Mouse (Mus musculus): ENCODE results near the gene Psma4. TPM values are rescaled to one million over a fixed set of nuclear protein-coding genes. Genes with fewer than 3 reads are reported as not detected.

The Psma4 gene
- total and polyA plus RNA-seq, 3 experiments = 264 to 662 (median 407) TPM

DNA sequence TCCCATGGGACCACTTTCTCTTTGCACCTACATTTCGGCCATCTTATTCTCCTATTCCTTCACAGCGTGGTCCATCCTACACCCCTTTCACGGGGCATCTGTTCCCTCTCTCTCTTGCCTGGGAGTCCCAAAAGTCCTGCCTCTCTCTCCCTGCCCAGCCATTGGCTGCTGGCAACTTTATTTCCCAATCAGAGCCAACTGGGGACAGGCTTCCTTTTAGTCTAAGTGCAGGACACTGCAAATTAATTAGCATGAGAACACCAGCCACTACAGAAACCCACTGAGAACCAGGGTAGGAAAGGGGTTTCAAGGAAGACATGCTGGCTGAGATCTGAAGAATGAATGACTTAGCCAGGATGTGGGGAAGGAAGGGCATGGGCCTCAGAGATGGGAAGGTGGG is 43.8 kb downstream of the Psma4 start:
- no peak for DNase-seq (ENCODE audit: extremely low read depth)
- Histone ChIP-seq H3K27me3 (replicated peaks) (no peaks in the 10 kb centered on the region), H3K79me2 (replicated peaks; ENCODE audit: control insufficient read depth, extremely low read depth, insufficient read depth, poor library complexity, severe bottlenecking) (no peaks in the 10 kb centered on the region), H3K9ac (ENCODE audit: insufficient read depth, low read depth) (no peak overlapping the region), H3K9me3 (replicated peaks; ENCODE audit: low read length) (no peaks in the 10 kb centered on the region), H3K4me1 (ENCODE audit: control insufficient read depth in 1 of 2, insufficient read depth in 2 of 2) (peaks cover 3 to 7% of the 10 kb centered on the region in 2 experiments; a peak in 2 of 4 replicates), H3K27ac (ENCODE audit: insufficient read depth, low read depth) (no peak overlapping the region), H3K4me3 (replicated peaks in 1 of 3; ENCODE audit: low read depth in 2 of 3, low read length in 2 of 3, poor library complexity in 1 of 3) (no peak overlapping the region), H3K4me2 (ENCODE audit: insufficient read depth, low read depth, poor library complexity, severe bottlenecking) (no peak overlapping the region), H3K36me3 (replicated peaks in 1 of 2; ENCODE audit: control insufficient read depth in 1 of 2, insufficient read depth in 1 of 2, low read length in 1 of 2) (no peaks in the 10 kb centered on the region)
- no peak for TF ChIP-seq MAZ (IDR thresholded peaks at IDR 0.05; ENCODE audit: low read depth, low read length)
- no peak for TF ChIP-seq NRF1 (IDR thresholded peaks at IDR 0.05; ENCODE audit: low read depth, low read length)
- TF ChIP-seq UBTF (IDR thresholded peaks at IDR 0.05; ENCODE audit: low read depth, low read length) = no peak
- no peak for TF ChIP-seq E2F4 (IDR thresholded peaks at IDR 0.05; ENCODE audit: insufficient replicate concordance, low read depth, low read length)
- dilution Hi-C loops (cut with MboI; ENCODE audit: extremely low pct_ligation_motif_present, extremely low pct_unique_long_range_greater_than_20kb, low sequenced_read_pairs) (no loop called here), in situ Hi-C loops (cut with MboI; ENCODE audit: low pct_ligation_motif_present, low pct_unique_long_range_greater_than_20kb, low sequenced_read_pairs) (no loop called here)

GRCm38 (mm10) chr9:54995645-54996044 is 45.1 kb downstream of the Psma4 start:
- dilution Hi-C loops (cut with MboI; ENCODE audit: extremely low pct_ligation_motif_present, extremely low pct_unique_long_range_greater_than_20kb, low sequenced_read_pairs) = no loop called here
- no peak for DNase-seq (ENCODE audit: extremely low read depth)

DNA sequence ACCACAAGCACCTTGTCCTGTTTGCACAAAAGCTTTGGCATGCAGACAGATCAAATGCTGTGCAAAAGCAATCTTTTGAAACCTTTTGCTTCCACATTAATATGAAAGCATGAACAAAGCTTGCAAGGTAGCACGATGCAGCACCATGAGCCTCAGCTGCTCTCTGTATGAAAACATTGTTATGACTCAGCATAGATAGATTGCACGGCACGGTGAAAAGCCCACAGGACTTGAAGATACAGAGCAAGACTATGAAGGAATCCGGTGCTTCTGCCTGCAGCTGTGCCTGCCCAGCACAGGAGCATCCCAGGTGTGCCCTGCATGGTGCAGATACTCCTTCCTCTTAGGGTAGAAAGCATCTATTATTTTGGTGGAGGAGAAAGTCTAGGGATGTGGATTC is 53.0 kb downstream of the Psma4 start:
- no peaks in the 10 kb centered on the region for H3K9me3 ChIP-seq (replicated peaks; ENCODE audit: low read length)
- in situ Hi-C loops (cut with MboI; ENCODE audit: low pct_ligation_motif_present, low pct_unique_long_range_greater_than_20kb, low sequenced_read_pairs) (no loop called here), dilution Hi-C loops (cut with MboI; ENCODE audit: extremely low pct_ligation_motif_present, extremely low pct_unique_long_range_greater_than_20kb, low sequenced_read_pairs) (no loop called here)
- H3K27me3 ChIP-seq (replicated peaks) = no peaks in the 10 kb centered on the region
- H3K36me3 ChIP-seq (replicated peaks in 1 of 2; ENCODE audit: control insufficient read depth in 1 of 2, insufficient read depth in 1 of 2, low read length in 1 of 2) = no peaks in the 10 kb centered on the region
- no peaks in the 10 kb centered on the region for H3K79me2 ChIP-seq (replicated peaks; ENCODE audit: control insufficient read depth, extremely low read depth, insufficient read depth, poor library complexity, severe bottlenecking)
- H3K4me2 ChIP-seq (ENCODE audit: insufficient read depth, low read depth, poor library complexity, severe bottlenecking) = peak overlapping the region; percentile 85
- TF ChIP-seq EP300 (IDR thresholded peaks at IDR 0.05; ENCODE audit: low read length) (0 out of 2 replicates have a peak, but pooled peaks have one; percentile 39), USF2 (conservative IDR thresholded peaks at IDR 0.05; ENCODE audit: low read depth, low read length) (no peak), RAD21 (IDR thresholded peaks at IDR 0.05; ENCODE audit: low read depth, low read length) (no peak), MAX (IDR thresholded peaks at IDR 0.05; ENCODE audit: low read length) (peak; percentile 27; the same call in 1 of the 2 replicates), IRF4 (IDR thresholded peaks at IDR 0.05; ENCODE audit: low read depth, low read length) (peak; percentile 62), ZKSCAN1 (IDR thresholded peaks at IDR 0.05; ENCODE audit: borderline replicate concordance, low read depth, low read length) (no peak), MAFK (IDR thresholded peaks at IDR 0.05; ENCODE audit: insufficient replicate concordance, low read length) (peak; percentile 48; the same call in 1 of the 2 replicates), BHLHE40 (IDR thresholded peaks at IDR 0.05; ENCODE audit: low read depth, low read length) (0 out of 2 replicates have a peak, but pooled peaks have one; percentile 28), TBP (conservative IDR thresholded peaks at IDR 0.05; ENCODE audit: low read depth, low read length) (no peak), MYC (IDR thresholded peaks at IDR 0.05; ENCODE audit: low read depth, low read length) (peak; percentile 72)
- H3K9ac ChIP-seq (ENCODE audit: insufficient read depth, low read depth) = no peak overlapping the region
- H3K4me1 ChIP-seq (ENCODE audit: control insufficient read depth in 1 of 2, insufficient read depth in 2 of 2) = no peaks in the 10 kb centered on the region; a peak in 1 of 4 replicates
- no peak overlapping the region for H3K4me3 ChIP-seq (replicated peaks in 1 of 3; ENCODE audit: low read depth in 2 of 3, low read length in 2 of 3, poor library complexity in 1 of 3)
- H3K27ac ChIP-seq (ENCODE audit: insufficient read depth, low read depth) = no peak overlapping the region
- DNase-seq (ENCODE audit: extremely low read depth) = no peak

More at GRCm38 (mm10) chr9:54995645-54996044, 45.1 kb downstream of the Psma4 start:
- H3K27me3 ChIP-seq (replicated peaks) = no peaks in the 10 kb centered on the region
- no peaks in the 10 kb centered on the region for H3K36me3 ChIP-seq (replicated peaks in 1 of 2; ENCODE audit: control insufficient read depth in 1 of 2, insufficient read depth in 1 of 2, low read length in 1 of 2)
- no peaks in the 10 kb centered on the region for H3K79me2 ChIP-seq (replicated peaks; ENCODE audit: control insufficient read depth, extremely low read depth, insufficient read depth, poor library complexity, severe bottlenecking)
- peaks cover 2 to 5% of the 10 kb centered on the region in 2 experiments; a peak in 1 of 4 replicates for H3K4me1 ChIP-seq (ENCODE audit: control insufficient read depth in 1 of 2, insufficient read depth in 2 of 2)
- no peak for TF ChIP-seq JUND (conservative IDR thresholded peaks at IDR 0.05; ENCODE audit: low read depth, low read length)
- no peak for TF ChIP-seq POLR2AphosphoS2 (IDR thresholded peaks at IDR 0.05; ENCODE audit: low read depth, low read length)
- no peak for TF ChIP-seq MEF2A (IDR thresholded peaks at IDR 0.05; ENCODE audit: borderline replicate concordance, low read depth, low read length)
- TF ChIP-seq ZC3H11A (IDR thresholded peaks at IDR 0.05; ENCODE audit: low read depth, low read length) = no peak
- no peak for TF ChIP-seq IRF4 (IDR thresholded peaks at IDR 0.05; ENCODE audit: low read depth, low read length)
- TF ChIP-seq ETS1 (conservative IDR thresholded peaks at IDR 0.05; ENCODE audit: low read depth, low read length) = no peak
- TF ChIP-seq EP300 (IDR thresholded peaks at IDR 0.05; ENCODE audit: low read length) = no peak
- TF ChIP-seq HCFC1 (IDR thresholded peaks at IDR 0.05; ENCODE audit: low read depth, low read length) = no peak
- no peak for TF ChIP-seq CTCF (conservative IDR thresholded peaks at IDR 0.05 in 1 of 2, IDR thresholded peaks at IDR 0.05 in 1 of 2; ENCODE audit: low read depth in 2 of 2, low read length in 2 of 2)
- no peak for TF ChIP-seq MAX (IDR thresholded peaks at IDR 0.05; ENCODE audit: low read length)
- no peak for TF ChIP-seq ELF1 (IDR thresholded peaks at IDR 0.05; ENCODE audit: low read depth, low read length)
- TF ChIP-seq ZKSCAN1 (IDR thresholded peaks at IDR 0.05; ENCODE audit: borderline replicate concordance, low read depth, low read length) = no peak
- no peak for TF ChIP-seq JUN (IDR thresholded peaks at IDR 0.05; ENCODE audit: insufficient read depth, low read depth, low read length)
- no peak for TF ChIP-seq SIN3A (IDR thresholded peaks at IDR 0.05; ENCODE audit: low read length)
- TF ChIP-seq SMC3 (IDR thresholded peaks at IDR 0.05; ENCODE audit: low read depth, low read length) = no peak
- no peak for TF ChIP-seq ZMIZ1 (IDR thresholded peaks at IDR 0.05; ENCODE audit: low read depth, low read length)
- no peak for TF ChIP-seq MAFK (IDR thresholded peaks at IDR 0.05; ENCODE audit: insufficient replicate concordance, low read length)
- H3K9me3 ChIP-seq (replicated peaks; ENCODE audit: low read length) = no peaks in the 10 kb centered on the region
- no peak overlapping the region for H3K4me3 ChIP-seq (replicated peaks in 1 of 3; ENCODE audit: low read depth in 2 of 3, low read length in 2 of 3, poor library complexity in 1 of 3)
- H3K9ac ChIP-seq (ENCODE audit: insufficient read depth, low read depth) = no peak overlapping the region
- no peak overlapping the region for H3K4me2 ChIP-seq (ENCODE audit: insufficient read depth, low read depth, poor library complexity, severe bottlenecking)
- H3K27ac ChIP-seq (ENCODE audit: insufficient read depth, low read depth) = no peak overlapping the region
- in situ Hi-C loops (cut with MboI; ENCODE audit: low pct_ligation_motif_present, low pct_unique_long_range_greater_than_20kb, low sequenced_read_pairs) = no loop called here

All from CH12.LX (cell line).